Mouse (Mus musculus) MEL (cell line): ENCODE data around the gene Rccd1. TPM values are rescaled to one million over a fixed set of nuclear protein-coding genes. Genes with fewer than 3 reads are reported as not detected.

Experiments
- DNase-seq: peaks from one replicate; pipeline ENCODE4 v3.0.0; 2011; ENCODE audit warnings: low read depth, low spot score
- H3K27ac ChIP-seq: 2 replicates; pipeline ENCODE4 v1.5.1; 2012; ENCODE audit warnings: low read depth, mild to moderate bottlenecking, control low read depth, low read length, moderate library complexity; ENCODE audit not compliant: control insufficient read depth
- H3K27me3 ChIP-seq, 2 experiments: fragments of 150-350 bp in 1 of 2; sonication (generic) in 1 of 2; 2 replicates each; pipeline ENCODE4 v1.6.1; 2012; ENCODE audit warnings: low read length in 2 of 2, mild to moderate bottlenecking in 2 of 2, improper control_type of control experiment in 1 of 2, moderate library complexity in 1 of 2; ENCODE audit not compliant: insufficient read depth in 2 of 2, control insufficient read depth in 1 of 2
- H3K36me3 ChIP-seq, 2 experiments: 2 replicates each; pipeline ENCODE4 v1.6.1; 2012 to 2014; ENCODE audit warnings: low read length in 2 of 2, improper control_type of control experiment in 1 of 2, inconsistent platforms in 1 of 2, mild to moderate bottlenecking in 1 of 2; ENCODE audit not compliant: insufficient read depth in 2 of 2, control insufficient read depth in 1 of 2
- H3K4me1 ChIP-seq, 2 experiments: fragments of 150-350 bp in 1 of 2; sonication (generic) in 1 of 2; 2 replicates each; pipeline ENCODE4 v1.6.1; 2012; ENCODE audit warnings: low read length in 2 of 2, improper control_type of control experiment in 1 of 2, mild to moderate bottlenecking in 1 of 2; ENCODE audit not compliant: insufficient read depth in 2 of 2, control insufficient read depth in 1 of 2
- H3K4me3 ChIP-seq, 2 experiments: fragments of 150-350 bp in 1 of 2; sonication (generic) in 1 of 2; 2 replicates each; pipeline ENCODE4 v1.5.1; 2012; ENCODE audit warnings: low read depth in 2 of 2, low read length in 2 of 2, mild to moderate bottlenecking in 2 of 2, moderate library complexity in 2 of 2, control low read depth in 1 of 2, improper control_type of control experiment in 1 of 2; ENCODE audit not compliant: control insufficient read depth in 1 of 2, insufficient read depth in 1 of 2
- H3K79me2 ChIP-seq: 2 replicates; pipeline ENCODE4 v1.6.1; 2012; ENCODE audit warnings: mild to moderate bottlenecking, low read length, moderate library complexity; ENCODE audit not compliant: control insufficient read depth, poor library complexity, insufficient read depth
- H3K9ac ChIP-seq: 2 replicates; pipeline ENCODE4 v1.6.1; 2012; ENCODE audit warnings: low read depth, mild to moderate bottlenecking, control low read depth, low read length, moderate library complexity; ENCODE audit not compliant: control insufficient read depth, poor library complexity, severe bottlenecking
- H3K9me3 ChIP-seq: fragments of 150-350 bp; sonication (generic); replicated peaks from 2 replicates; pipeline ENCODE4 v1.6.1; 2012; ENCODE audit warnings: mild to moderate bottlenecking, low read length, improper control_type of control experiment, moderate library complexity; ENCODE audit not compliant: insufficient read depth
- BHLHE40 ChIP-seq: IDR thresholded peaks from 2 replicates; pipeline ENCODE4 v1.6.1; 2012; ENCODE audit warnings: low read depth, mild to moderate bottlenecking, inconsistent platforms, low read length, improper control_type of control experiment, borderline replicate concordance
- CHD1 ChIP-seq: IDR thresholded peaks from 2 replicates; pipeline ENCODE4 v1.6.1; 2012; ENCODE audit warnings: low read depth, mild to moderate bottlenecking, inconsistent platforms, low read length, improper control_type of control experiment
- E2F4 ChIP-seq: IDR thresholded peaks from 2 replicates; pipeline ENCODE4 v1.6.1; 2011; ENCODE audit warnings: low read depth, low read length, improper control_type of control experiment, borderline replicate concordance
- ELF1 ChIP-seq: IDR thresholded peaks from 2 replicates; pipeline ENCODE4 v1.6.1; 2014; ENCODE audit warnings: low read depth, mild to moderate bottlenecking, inconsistent platforms, low read length, improper control_type of control experiment, moderate library complexity
- EP300 ChIP-seq, 2 experiments: IDR thresholded peaks; 2 replicates each; pipeline ENCODE4 v1.6.1; 2011; ENCODE audit warnings: improper control_type of control experiment in 2 of 2, low read length in 2 of 2, low read depth in 1 of 2, mild to moderate bottlenecking in 1 of 2
- ETS1 ChIP-seq: IDR thresholded peaks from 2 replicates; pipeline ENCODE4 v1.6.1; 2012; ENCODE audit warnings: low read depth, mild to moderate bottlenecking, inconsistent platforms, low read length, improper control_type of control experiment, moderate library complexity
- GATA1 ChIP-seq: IDR thresholded peaks from 2 replicates; pipeline ENCODE4 v1.6.1; 2011; ENCODE audit warnings: low read depth, low read length, improper control_type of control experiment
- HCFC1 ChIP-seq: IDR thresholded peaks from 2 replicates; pipeline ENCODE4 v1.6.1; 2012; ENCODE audit warnings: low read depth, mild to moderate bottlenecking, inconsistent platforms, low read length, improper control_type of control experiment, moderate library complexity
- JUND ChIP-seq: IDR thresholded peaks from 2 replicates; pipeline ENCODE4 v1.6.1; 2011; ENCODE audit warnings: low read depth, mild to moderate bottlenecking, improper control_type of control experiment, low read length
- KAT2A ChIP-seq: conservative IDR thresholded peaks from 2 replicates; pipeline ENCODE4 v1.6.1; 2012; ENCODE audit warnings: low read depth, low read length, improper control_type of control experiment, inconsistent platforms
- MAX ChIP-seq: IDR thresholded peaks from 2 replicates; pipeline ENCODE4 v1.6.1; 2011; ENCODE audit warnings: low read length, improper control_type of control experiment
- MXI1 ChIP-seq: IDR thresholded peaks from 2 replicates; pipeline ENCODE4 v1.6.1; 2011; ENCODE audit warnings: mild to moderate bottlenecking, low read depth, low read length, improper control_type of control experiment
- NELFE ChIP-seq: IDR thresholded peaks from 2 replicates; pipeline ENCODE4 v1.6.1; 2011; ENCODE audit warnings: low read depth, low read length, improper control_type of control experiment
- NRF1 ChIP-seq: IDR thresholded peaks from 2 replicates; pipeline ENCODE4 v1.6.1; 2014; ENCODE audit warnings: low read depth, mild to moderate bottlenecking, inconsistent platforms, low read length, improper control_type of control experiment, moderate library complexity; ENCODE audit not compliant: poor library complexity, insufficient read depth, severe bottlenecking
- POLR2AphosphoS5 ChIP-seq: IDR thresholded peaks from 2 replicates; pipeline ENCODE4 v1.6.1; 2012; ENCODE audit warnings: low read depth, borderline replicate concordance, mild to moderate bottlenecking, inconsistent platforms, low read length, moderate library complexity, mixed read lengths
- RAD21 ChIP-seq: IDR thresholded peaks from 2 replicates; pipeline ENCODE4 v1.6.1; 2011; ENCODE audit warnings: mild to moderate bottlenecking, low read depth, low read length, improper control_type of control experiment
- RCOR1 ChIP-seq: IDR thresholded peaks from 2 replicates; pipeline ENCODE4 v1.6.1; 2012; ENCODE audit warnings: low read depth, mild to moderate bottlenecking, inconsistent platforms, low read length, improper control_type of control experiment
- SIN3A ChIP-seq: IDR thresholded peaks from 2 replicates; pipeline ENCODE4 v1.6.1; 2012; ENCODE audit warnings: low read length, improper control_type of control experiment, inconsistent platforms
- SMC3 ChIP-seq: IDR thresholded peaks from 2 replicates; pipeline ENCODE4 v1.6.1; 2011; ENCODE audit warnings: low read depth, low read length, improper control_type of control experiment
- TAL1 ChIP-seq: IDR thresholded peaks from 2 replicates; pipeline ENCODE4 v1.6.1; 2012; ENCODE audit warnings: mild to moderate bottlenecking, inconsistent platforms, low read length, moderate library complexity, mixed read lengths
- TBP ChIP-seq: IDR thresholded peaks from 2 replicates; pipeline ENCODE4 v1.8.0; 2011; ENCODE audit warnings: low read depth, low read length, improper control_type of control experiment
- TCF12 ChIP-seq: IDR thresholded peaks from 2 replicates; pipeline ENCODE4 v1.6.1; 2014; ENCODE audit warnings: low read depth, mild to moderate bottlenecking, inconsistent platforms, low read length, improper control_type of control experiment, moderate library complexity
- UBTF ChIP-seq: IDR thresholded peaks from 2 replicates; pipeline ENCODE4 v1.6.1; 2012; ENCODE audit warnings: low read depth, mild to moderate bottlenecking, inconsistent platforms, low read length, improper control_type of control experiment, moderate library complexity, borderline replicate concordance; ENCODE audit not compliant: insufficient read depth
- USF2 ChIP-seq, 2 experiments: IDR thresholded peaks; 2 replicates each; pipeline ENCODE4 v1.6.1; 2011 to 2012; ENCODE audit warnings: improper control_type of control experiment in 2 of 2, low read length in 2 of 2, borderline replicate concordance in 1 of 2, inconsistent platforms in 1 of 2, low read depth in 1 of 2, mild to moderate bottlenecking in 1 of 2; ENCODE audit not compliant: insufficient read depth in 1 of 2
- ZC3H11A ChIP-seq: IDR thresholded peaks from 2 replicates; pipeline ENCODE4 v1.6.1; 2012; ENCODE audit warnings: low read depth, mild to moderate bottlenecking, inconsistent platforms, low read length, improper control_type of control experiment
- ZKSCAN1 ChIP-seq: IDR thresholded peaks from 2 replicates; pipeline ENCODE4 v1.6.1; 2012; ENCODE audit warnings: low read depth, mild to moderate bottlenecking, inconsistent platforms, low read length, improper control_type of control experiment, moderate library complexity
- ZMIZ1 ChIP-seq: IDR thresholded peaks from 2 replicates; pipeline ENCODE4 v1.6.1; 2012; ENCODE audit warnings: low read depth, mild to moderate bottlenecking, inconsistent platforms, low read length, improper control_type of control experiment, moderate library complexity
- ZNF384 ChIP-seq: IDR thresholded peaks from 2 replicates; pipeline ENCODE4 v1.6.1; 2012; ENCODE audit warnings: low read depth, mild to moderate bottlenecking, inconsistent platforms, low read length, improper control_type of control experiment
- polyA plus RNA-seq, 2 experiments: library from polyadenylated mRNA; stranded (reverse) in 1 of 2; unstranded in 1 of 2; fragments of >175 nt in 1 of 2; fragments of >200 nt in 1 of 2; gene quantifications; 2 replicates each; pipeline versions ENCODE4 v1.2.1 to v1.2.4; 2012; ENCODE audit warnings: low replicate concordance in 2 of 2, low read depth in 1 of 2; ENCODE audit not compliant: insufficient read length in 2 of 2, insufficient read depth in 1 of 2, missing spikeins in 1 of 2
- total RNA-seq: library from RNA; depleted of rRNA; stranded (reverse); fragments of 300-350 nt; gene quantifications from 2 replicates; pipeline ENCODE4 v1.2.3, GENCODE M21; 2012

Rccd1 gene
- total and polyA plus RNA-seq, 3 experiments: 16.8 to 20.2 TPM; not detected in 1

DNA sequence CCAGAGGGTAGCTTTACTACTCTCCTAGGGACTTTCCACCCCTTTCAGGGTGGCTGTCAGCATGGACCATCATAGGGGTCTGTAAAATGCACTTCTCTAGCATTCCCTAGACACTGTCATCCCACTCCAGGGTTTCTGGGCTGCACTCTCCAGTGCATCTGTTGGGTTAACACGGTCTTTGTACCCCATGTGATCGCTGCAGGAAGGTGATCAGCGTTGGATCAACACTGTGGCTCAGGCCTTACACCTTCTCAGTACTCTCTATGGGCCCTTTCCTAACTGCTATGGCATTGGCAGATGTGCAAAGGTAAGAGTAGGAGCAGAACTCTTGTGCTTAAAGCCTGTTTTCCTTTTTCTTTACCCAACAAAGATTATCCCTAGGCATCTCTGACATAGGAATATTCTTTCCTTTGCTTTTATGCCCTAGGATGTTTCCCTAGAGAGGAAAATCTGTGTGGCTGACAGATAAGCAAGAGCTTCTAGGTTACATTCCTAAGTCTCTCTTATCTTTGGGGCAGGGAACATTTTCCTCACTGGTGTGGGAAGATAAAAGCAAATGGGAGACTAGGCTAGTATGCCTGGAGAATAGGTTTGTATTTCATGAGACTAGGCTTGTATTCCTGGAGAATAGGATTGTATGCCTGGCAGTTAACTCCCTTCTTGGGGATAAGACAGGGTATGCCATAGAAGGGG, 40.9 kb downstream of the Rccd1 start:
- no peaks in the 10 kb centered on the region for H3K79me2 ChIP-seq
- no peaks in the 10 kb centered on the region for H3K9me3 ChIP-seq
- no peak for DNase-seq
- no peaks in the 10 kb centered on the region for H3K27me3 ChIP-seq
- H3K27ac ChIP-seq: no peak overlapping the region
- H3K36me3 ChIP-seq: peaks cover 0 to 20% of the 10 kb centered on the region in 2 experiments; a peak in 2 of 4 replicates
- TF ChIP-seq ELF1 (no peak), MAX (no peak), CHD1 (no peak), KAT2A (no peak), ZNF384 (no peak), TBP (no peak), ZMIZ1 (no peak), MXI1 (no peak), RAD21 (no peak), NRF1 (no peak), NELFE (no peak), GATA1 (no peak), SMC3 (no peak), JUND (no peak), RCOR1 (no peak), SIN3A (no peak), ZKSCAN1 (no peak)
- TF ChIP-seq, all 39 proteins: peak for 0
- no peaks in the 10 kb centered on the region for H3K4me1 ChIP-seq
- no peak overlapping the region for H3K9ac ChIP-seq
- H3K4me3 ChIP-seq: no peak overlapping the region

DNA sequence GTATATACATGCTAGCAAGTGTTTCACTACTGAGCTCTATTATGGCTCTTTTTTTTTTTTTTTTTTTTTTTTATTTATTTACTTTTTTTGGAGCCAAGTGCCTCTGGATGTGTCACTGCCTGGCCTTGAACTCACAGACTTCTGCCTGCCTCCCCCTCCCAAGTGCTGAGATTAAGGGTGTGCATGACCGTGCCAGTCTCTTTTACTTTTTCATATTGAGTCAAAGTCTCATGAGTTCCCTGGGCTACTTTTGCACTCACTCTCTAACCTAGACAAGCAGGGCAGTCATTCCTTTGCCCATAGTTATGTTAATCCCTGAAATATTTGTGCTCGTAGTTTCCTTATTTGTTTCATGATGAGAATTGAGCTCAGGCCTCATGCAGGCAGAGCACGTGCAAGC, 42.6 kb downstream of the Rccd1 start:
- H3K4me1 ChIP-seq: no peaks in the 10 kb centered on the region
- TF ChIP-seq ZKSCAN1: no peak
- TF ChIP-seq E2F4: no peak
- no peak for TF ChIP-seq MAX
- no peak for TF ChIP-seq SMC3
- TF ChIP-seq TAL1: no peak
- TF ChIP-seq UBTF: no peak
- no peak for TF ChIP-seq USF2 (IDR thresholded peaks at IDR 0.05; ENCODE audit: borderline replicate concordance in 1 of 2, insufficient read depth in 1 of 2, low read depth in 1 of 2, low read length in 2 of 2)
- TF ChIP-seq RAD21: no peak
- no peak for TF ChIP-seq ETS1
- TF ChIP-seq SIN3A: no peak
- TF ChIP-seq EP300 (IDR thresholded peaks at IDR 0.05; ENCODE audit: low read depth in 1 of 2, low read length in 2 of 2): no peak
- TF ChIP-seq HCFC1: no peak
- TF ChIP-seq TCF12: no peak
- no peak for TF ChIP-seq POLR2AphosphoS5
- TF ChIP-seq ZC3H11A: no peak
- no peak for TF ChIP-seq BHLHE40
- H3K79me2 ChIP-seq: no peaks in the 10 kb centered on the region
- H3K4me3 ChIP-seq: no peak overlapping the region
- H3K27me3 ChIP-seq: no peaks in the 10 kb centered on the region
- no peak for DNase-seq
- H3K27ac ChIP-seq: no peak overlapping the region
- H3K9ac ChIP-seq: no peak overlapping the region
- H3K9me3 ChIP-seq: no peaks in the 10 kb centered on the region
- peaks cover 0 to 22% of the 10 kb centered on the region in 2 experiments; a peak in 2 of 4 replicates for H3K36me3 ChIP-seq
